Mouse (Mus musculus) embryo, embryonic 11 days (tissue): Measurements from ENCODE around the gene Lamb3.

Source experiments
- DNase-seq: peaks from one replicate; pipeline ENCODE4 v3.0.0-alpha.2; 2015

Lamb3 gene

GRCm38 (mm10) chr1:193392266-193392665 lies 184.8 kb downstream of the Lamb3 start:
- DNase-seq: no peak
